Comparison of ENCODE assay signal across 13 mouse cellular contexts in genomic region chr14:100752746-100753145, GRCm38 (mm10).
"Had no signal": no experiment of that assay in that cellular context is flagged by ENCODE, and none has a peak within 500 bp of the region (broad histone marks: within the 10 kb centered on the region; RNA-seq: fewer than 3 reads in every experiment).

No protein-coding gene starts in this region.

- H3K4me2 ChIP-seq: kidney, embryonic 15.5 days; limb, embryonic 12.5 days; lung, embryonic 14.5 days; midbrain, embryonic 13.5 days had no signal

- H3K9me3 ChIP-seq: kidney, embryonic 15.5 days; limb, embryonic 12.5 days; midbrain, embryonic 13.5 days had no signal

- H3K9ac ChIP-seq: kidney, embryonic 15.5 days; limb, embryonic 12.5 days; liver, embryonic 14.5 days; lung, embryonic 14.5 days; midbrain, embryonic 13.5 days had no signal

- H3K27ac ChIP-seq: kidney, embryonic 15.5 days; limb, embryonic 12.5 days; liver, embryonic 14.5 days; midbrain, embryonic 13.5 days; stomach, postnatal 0 days had no signal

- H3K36me3 ChIP-seq: kidney, embryonic 15.5 days; limb, embryonic 12.5 days; midbrain, embryonic 13.5 days had no signal

- H3K4me3 ChIP-seq: kidney, embryonic 15.5 days; limb, embryonic 12.5 days; midbrain, embryonic 13.5 days had no signal

- ATAC-seq: intestine, embryonic 16.5 days; midbrain, embryonic 13.5 days had no signal

- H3K27me3 ChIP-seq: kidney, embryonic 15.5 days; limb, embryonic 12.5 days; midbrain, embryonic 13.5 days had no signal

- DNase-seq: kidney, adult 2 months; kidney, postnatal 14 days; liver; lung, embryonic 14.5 days; right cerebral cortex, postnatal 25 days; thymus, adult 2 months; thymus, postnatal 25 days had no signal
